Mouse (Mus musculus) kidney, adult 2 months (tissue): ENCODE data around the gene Wbp1.

Source experiments
- CTCF ChIP-seq: fragments of 200-500 bp; conservative IDR thresholded peaks from 2 replicates; pipeline ENCODE4 v1.5.1; 2011; ENCODE audit warnings: low read depth, mild to moderate bottlenecking, control low read depth, low read length, moderate library complexity, mixed read lengths; ENCODE audit not compliant: insufficient read depth, insufficient read length
- POLR2A ChIP-seq: fragments of 200-500 bp; IDR thresholded peaks from one replicate; pipeline ENCODE4 v1.6.1; 2011; ENCODE audit warnings: low read depth, low read length, control low read depth

DNA sequence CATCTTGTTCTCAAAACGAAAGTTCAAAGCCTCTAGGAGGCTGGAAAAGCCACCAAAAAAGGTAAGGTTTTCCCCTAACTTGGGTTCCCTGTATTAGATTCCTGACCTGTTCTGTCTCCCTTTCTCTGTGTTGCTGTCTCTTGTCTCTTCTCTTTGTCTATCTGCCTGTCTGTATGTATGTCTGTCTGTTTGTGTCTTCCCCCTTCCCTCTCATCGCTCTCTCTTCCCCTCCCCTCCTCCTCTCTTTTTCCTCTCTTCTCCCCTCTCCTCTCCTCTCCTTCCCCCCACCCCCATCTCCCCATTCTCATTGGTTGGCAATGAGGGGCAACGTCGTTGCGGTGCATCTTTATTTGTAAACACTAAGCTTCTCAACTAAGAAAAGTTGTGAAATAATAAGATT, 4.0 kb upstream of the Wbp1 start, which contains the start of gene Ino80b:
- no peak for TF ChIP-seq CTCF
- TF ChIP-seq POLR2A, result no peak
